Mouse (Mus musculus) liver, embryonic 15.5 days (tissue): ENCODE data around the gene Btg4. TPM values are rescaled to one million over a fixed set of nuclear protein-coding genes. Genes with fewer than 3 reads are reported as not detected.
"Not testable (repeated sequence)": the region's sequence is repeated elsewhere in the genome, so short reads cannot be mapped to it uniquely, and the experiment has no call there.

Experiments used
- ATAC-seq: fragments of 200-750 bp; cut with Nextera tagmentation; 2 replicates; pipeline ENCODE4 v1.8.0; 2017; ENCODE audit warnings: moderate number of reproducible peaks, mild to moderate bottlenecking, moderate library complexity; ENCODE audit not compliant: insufficient read depth
- H3K27ac ChIP-seq: fragments of 300-500 bp; sonication (generic); replicated peaks from 2 replicates; pipeline ENCODE4 v1.5.1; 2015; ENCODE audit warnings: mild to moderate bottlenecking, inconsistent platforms
- H3K27me3 ChIP-seq: fragments of 300-500 bp; sonication (generic); 2 replicates; pipeline ENCODE4 v1.6.1; 2015; ENCODE audit warnings: mild to moderate bottlenecking, inconsistent platforms
- H3K36me3 ChIP-seq: fragments of 300-500 bp; sonication (generic); replicated peaks from 2 replicates; pipeline ENCODE4 v1.6.1; 2015; ENCODE audit warnings: moderate library complexity, mild to moderate bottlenecking, inconsistent platforms
- H3K4me1 ChIP-seq: fragments of 300-500 bp; sonication (generic); replicated peaks from 2 replicates; pipeline ENCODE4 v1.6.1; 2015; ENCODE audit warnings: inconsistent platforms
- H3K4me2 ChIP-seq: fragments of 300-500 bp; sonication (generic); 2 replicates; pipeline ENCODE4 v1.6.1; 2015; ENCODE audit warnings: moderate library complexity, mild to moderate bottlenecking, inconsistent platforms
- H3K4me3 ChIP-seq: fragments of 300-500 bp; sonication (generic); replicated peaks from 2 replicates; pipeline ENCODE4 v1.5.1; 2015; ENCODE audit warnings: mild to moderate bottlenecking, inconsistent platforms
- H3K9ac ChIP-seq: fragments of 300-500 bp; sonication (generic); 2 replicates; pipeline ENCODE4 v1.6.1; 2015; ENCODE audit warnings: moderate library complexity, mild to moderate bottlenecking, inconsistent platforms
- H3K9me3 ChIP-seq: fragments of 300-500 bp; sonication (generic); replicated peaks from 2 replicates; pipeline ENCODE4 v1.6.1; 2016; ENCODE audit warnings: inconsistent platforms
- WGBS: fragments of 180-500 bp; shearing (Covaris S2); methylation state at CpG from one replicate; pipeline ENCODE4 v1.1.7; 2015; ENCODE audit warnings: mixed read lengths; ENCODE audit not compliant: insufficient replicate concordance; 5-methylcytosine and 5-hydroxymethylcytosine counted together
- polyA plus RNA-seq: library from polyadenylated mRNA; unstranded; fragments of >200 nt; fragmentation: Nextera tagmentation; extraction: Ambion mirVana; gene quantifications from 2 replicates; pipeline ENCODE4 v1.2.1, GENCODE M21; 2015

The Btg4 gene
- polyA plus RNA-seq, 1 experiment from 2014 or later, result not detected

- Histone ChIP-seq H3K4me2 (no peak overlapping the region), H3K27ac (no peak overlapping the region), H3K27me3 (no peaks in the 10 kb centered on the region), H3K4me1 (peaks cover 10% of the 10 kb centered on the region; the same call in 1 of the 2 replicates), H3K9ac (no peak overlapping the region), H3K36me3 (no peaks in the 10 kb centered on the region), H3K9me3 (no peaks in the 10 kb centered on the region), H3K4me3 (no peak overlapping the region)
- WGBS, result 66% methylated on average over 1 of the region's 1 CpGs
- ATAC-seq, result no peak
These were observed 77.6 kb downstream of the Btg4 start for GRCm38 (mm10) chr9:51138301-51138700.

GRCm38 (mm10) chr9:51139401-51139800 is 78.7 kb downstream of the Btg4 start:
- not testable (repeated sequence) for H3K4me3 ChIP-seq, H3K27ac ChIP-seq, H3K9ac ChIP-seq, ATAC-seq, H3K36me3 ChIP-seq, H3K9me3 ChIP-seq, H3K27me3 ChIP-seq, H3K4me2 ChIP-seq
- H3K4me1 ChIP-seq, result peaks cover 10% of the 10 kb centered on the region; the same call in 1 of the 2 replicates
- 51% methylated on average over 1 of the region's 1 CpGs for WGBS

- no peaks in the 10 kb centered on the region for H3K36me3 ChIP-seq
- 70% methylated on average over 3 of the region's 3 CpGs for WGBS
- H3K27me3 ChIP-seq, result no peaks in the 10 kb centered on the region
- H3K4me3 ChIP-seq, result no peak overlapping the region
- no peak for ATAC-seq
- no peaks in the 10 kb centered on the region for H3K9me3 ChIP-seq
- no peak overlapping the region for H3K4me2 ChIP-seq
- peaks cover 10% of the 10 kb centered on the region; the same call in 1 of the 2 replicates for H3K4me1 ChIP-seq
- no peak overlapping the region for H3K9ac ChIP-seq
- H3K27ac ChIP-seq, result no peak overlapping the region
These were observed 80.0 kb downstream of the Btg4 start for GRCm38 (mm10) chr9:51140711-51141110.

GRCm38 (mm10) chr9:51143437-51143836 is 82.7 kb downstream of the Btg4 start:
- H3K4me3 ChIP-seq, result no peak overlapping the region
- H3K36me3 ChIP-seq, result no peaks in the 10 kb centered on the region
- no peak for ATAC-seq
- no peaks in the 10 kb centered on the region for H3K27me3 ChIP-seq
- no peak overlapping the region for H3K27ac ChIP-seq
- 53% methylated on average over 1 of the region's 1 CpGs for WGBS
- no peaks in the 10 kb centered on the region for H3K9me3 ChIP-seq
- no peaks in the 10 kb centered on the region for H3K4me1 ChIP-seq
- no peak overlapping the region for H3K9ac ChIP-seq
- H3K4me2 ChIP-seq, result no peak overlapping the region

GRCm38 (mm10) chr9:51144218-51144617 is 83.5 kb downstream of the Btg4 start:
- Histone ChIP-seq H3K4me3 (no peak overlapping the region), H3K27ac (no peak overlapping the region), H3K36me3 (no peaks in the 10 kb centered on the region), H3K4me1 (no peaks in the 10 kb centered on the region), H3K4me2 (no peak overlapping the region), H3K27me3 (no peaks in the 10 kb centered on the region), H3K9ac (no peak overlapping the region), H3K9me3 (no peaks in the 10 kb centered on the region)
- no peak for ATAC-seq
- 54% methylated on average over 6 of the region's 6 CpGs for WGBS

- Histone ChIP-seq H3K4me1 (no peaks in the 10 kb centered on the region), H3K9ac (no peak overlapping the region), H3K9me3 (no peaks in the 10 kb centered on the region), H3K36me3 (no peaks in the 10 kb centered on the region), H3K4me2 (no peak overlapping the region), H3K27ac (no peak overlapping the region), H3K27me3 (no peaks in the 10 kb centered on the region), H3K4me3 (no peak overlapping the region)
- 64% methylated on average over 4 of the region's 4 CpGs for WGBS
- ATAC-seq, result no peak
These were observed 85.8 kb downstream of the Btg4 start for GRCm38 (mm10) chr9:51146496-51146895.

GRCm38 (mm10) chr9:51147294-51147693 is 86.6 kb downstream of the Btg4 start:
- no peak overlapping the region for H3K4me2 ChIP-seq
- H3K4me1 ChIP-seq, result no peaks in the 10 kb centered on the region
- 63% methylated on average over 5 of the region's 5 CpGs for WGBS
- no peak overlapping the region for H3K9ac ChIP-seq
- H3K36me3 ChIP-seq, result no peaks in the 10 kb centered on the region
- H3K4me3 ChIP-seq, result no peak overlapping the region
- no peak for ATAC-seq
- H3K27ac ChIP-seq, result no peak overlapping the region
- no peaks in the 10 kb centered on the region for H3K27me3 ChIP-seq
- H3K9me3 ChIP-seq, result no peaks in the 10 kb centered on the region

GRCm38 (mm10) chr9:51152079-51152752 is 91.5 kb downstream of the Btg4 start:
- 17% methylated on average over 13 of the region's 13 CpGs for WGBS
- ATAC-seq, result no peak
- no peaks in the 10 kb centered on the region for H3K27me3 ChIP-seq
- no peaks in the 10 kb centered on the region for H3K9me3 ChIP-seq
- H3K27ac ChIP-seq, result no peak overlapping the region
- H3K9ac ChIP-seq, result no peak overlapping the region
- H3K4me2 ChIP-seq, result no peak overlapping the region
- no peak overlapping the region for H3K4me3 ChIP-seq
- H3K36me3 ChIP-seq, result no peaks in the 10 kb centered on the region
- no peaks in the 10 kb centered on the region for H3K4me1 ChIP-seq

- no peak overlapping the region for H3K9ac ChIP-seq
- H3K27ac ChIP-seq, result no peak overlapping the region
- H3K9me3 ChIP-seq, result no peaks in the 10 kb centered on the region
- H3K4me1 ChIP-seq, result no peaks in the 10 kb centered on the region
- H3K4me2 ChIP-seq, result no peak overlapping the region
- no peak for ATAC-seq
- WGBS, result 23% methylated on average over 4 of the region's 4 CpGs
- peaks cover 4% of the 10 kb centered on the region for H3K27me3 ChIP-seq
- no peaks in the 10 kb centered on the region for H3K36me3 ChIP-seq
- H3K4me3 ChIP-seq, result no peak overlapping the region
These were observed 101.2 kb downstream of the Btg4 start for GRCm38 (mm10) chr9:51161771-51162388.

- H3K9ac ChIP-seq, result no peak overlapping the region
- H3K4me1 ChIP-seq, result no peaks in the 10 kb centered on the region
- ATAC-seq, result no peak
- no peaks in the 10 kb centered on the region for H3K36me3 ChIP-seq
- WGBS, result 66% methylated on average over 5 of the region's 5 CpGs
- H3K27me3 ChIP-seq, result peaks cover 4% of the 10 kb centered on the region
- no peaks in the 10 kb centered on the region for H3K9me3 ChIP-seq
- no peak overlapping the region for H3K27ac ChIP-seq
- H3K4me2 ChIP-seq, result no peak overlapping the region
- H3K4me3 ChIP-seq, result no peak overlapping the region
These were observed 103.3 kb downstream of the Btg4 start for GRCm38 (mm10) chr9:51163989-51164388.

GRCm38 (mm10) chr9:51165312-51166180 is 104.8 kb downstream of the Btg4 start, which contains the start of gene Gm32742:
TSS of gene Gm32742 (minus strand) at chr9:51165517.
- Histone ChIP-seq H3K4me2 (no peak within 1 kb of the TSS), H3K9me3 (no peaks in the 10 kb centered on the region), H3K27me3 (peaks cover 2% of the 10 kb centered on the region; the same call in 1 of the 2 replicates), H3K9ac (no peak within 1 kb of the TSS), H3K36me3 (no peaks in the 10 kb centered on the region), H3K27ac (no peak within 1 kb of the TSS), H3K4me1 (no peaks in the 10 kb centered on the region), H3K4me3 (no peak within 1 kb of the TSS)
- no peak for ATAC-seq
- WGBS, result 16% methylated on average over 6 of the region's 6 CpGs
